Mouse (Mus musculus) C2C12 (cell line): ENCODE measurements around the gene Cxcl16. TPM values are rescaled to one million over a fixed set of nuclear protein-coding genes. Genes with fewer than 3 reads are reported as not detected.

Experiments
- H3K27me3 ChIP-seq: one replicate; pipeline ENCODE4 v1.6.1; 2011; ENCODE audit not compliant: control insufficient read depth, insufficient read depth, insufficient read length
- H3K36me3 ChIP-seq: one replicate; pipeline ENCODE4 v1.6.1; 2011; ENCODE audit not compliant: control insufficient read depth, insufficient read depth
- H3K4me3 ChIP-seq: one replicate; pipeline ENCODE4 v1.5.1; 2011; ENCODE audit warnings: mild to moderate bottlenecking, control low read depth; ENCODE audit not compliant: poor library complexity, insufficient read depth, severe bottlenecking
- H3K79me2 ChIP-seq: one replicate; pipeline ENCODE4 v1.6.1; 2011; ENCODE audit not compliant: control insufficient read depth, insufficient read depth
- H3K79me3 ChIP-seq: one replicate; pipeline ENCODE4 v1.6.1; 2011; ENCODE audit warnings: low read depth, control low read depth
- H3ac ChIP-seq: one replicate; pipeline ENCODE3; 2011; ENCODE audit warnings: low read depth; ENCODE audit not compliant: control insufficient read depth, insufficient read length
- CEBPB ChIP-seq: IDR thresholded peaks from one replicate; pipeline ENCODE4 v1.6.1; 2011; ENCODE audit warnings: low read depth, mild to moderate bottlenecking, control low read depth, moderate library complexity
- CTCF ChIP-seq: IDR thresholded peaks from one replicate; pipeline ENCODE4 v1.5.1; 2011; ENCODE audit not compliant: control insufficient read depth, insufficient read depth, insufficient read length
- FOSL1 ChIP-seq: IDR thresholded peaks from one replicate; pipeline ENCODE4 v1.8.0; 2011; ENCODE audit warnings: mild to moderate bottlenecking, low read length; ENCODE audit not compliant: poor library complexity, insufficient read depth, severe bottlenecking
- MAX ChIP-seq: IDR thresholded peaks from one replicate; pipeline ENCODE4 v1.6.1; 2011; ENCODE audit warnings: mild to moderate bottlenecking, control low read depth
- MYOD1 ChIP-seq: IDR thresholded peaks from one replicate; pipeline ENCODE4 v1.6.1; 2011; ENCODE audit warnings: low read depth; ENCODE audit not compliant: control insufficient read depth, insufficient read length
- MYOG ChIP-seq: IDR thresholded peaks from one replicate; pipeline ENCODE4 v1.6.1; 2011; ENCODE audit not compliant: control insufficient read depth, insufficient read length; ENCODE audit errors: extremely low read depth
- USF1 ChIP-seq: IDR thresholded peaks from one replicate; pipeline ENCODE4 v1.6.1; 2011; ENCODE audit warnings: low read depth, mild to moderate bottlenecking, control low read depth, moderate library complexity
- long read RNA-seq, 2 experiments: library from polyadenylated mRNA; unstranded; transcript quantifications; one replicate each; pipeline ENCODE4 v2.0.0; 2019 to 2020
- polyA plus RNA-seq: library from polyadenylated mRNA; unstranded; fragments of >200 nt; fragmentation: generic; extraction: Trizol; gene quantifications from one replicate; pipeline ENCODE4 v1.2.1, GENCODE M21; 2012; ENCODE audit warnings: missing spikeins

Cxcl16 gene
- 0.19 TPM for polyA plus RNA-seq
- long read RNA-seq, experiment 1, partial matches to known transcripts = 1 of 2 reads
- long read RNA-seq, experiment 1, other reads (novel, unspliced or antisense) = 0 of 2 reads
- long read RNA-seq, experiment 2, partial matches to known transcripts = 0 of 1 reads
- long read RNA-seq, experiment 2, other reads (novel, unspliced or antisense) = 0 of 1 reads

DNA sequence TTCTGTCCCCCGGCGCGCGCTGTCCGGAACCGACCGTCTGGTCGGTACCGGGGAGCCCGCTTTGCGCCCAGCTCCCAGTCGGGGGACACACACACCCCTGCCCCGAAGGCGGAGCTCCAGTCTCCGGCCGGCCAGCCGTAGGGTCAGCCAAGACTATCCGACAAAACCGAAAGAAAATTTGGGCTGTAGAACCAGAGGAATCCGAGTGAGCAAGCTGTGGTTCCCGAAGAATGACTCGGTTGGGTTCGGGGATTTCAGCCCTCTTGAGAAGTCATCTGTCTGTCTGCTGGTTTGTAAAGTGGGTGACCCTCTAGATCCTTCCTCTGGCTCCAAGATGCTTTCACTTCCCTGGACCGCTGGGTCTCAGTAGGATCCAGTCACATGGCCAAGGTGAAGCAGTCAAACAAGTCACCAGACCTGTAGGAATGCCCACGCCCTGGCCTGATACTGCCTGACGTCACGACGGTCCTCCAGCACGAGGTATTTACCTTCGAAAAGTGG is at the start of gene Cxcl16:
Gene Cxcl16 (minus strand): TSS at position 384 of the 501 bp plus-strand sequence.
- peaks cover 4% of the 10 kb centered on the region for H3K36me3 ChIP-seq
- no peak within 1 kb of the TSS for H3K4me3 ChIP-seq
- H3K79me3 ChIP-seq = no peaks in the 10 kb centered on the region
- no peaks in the 10 kb centered on the region for H3K27me3 ChIP-seq
- H3K79me2 ChIP-seq = no peaks in the 10 kb centered on the region
- no peak within 1 kb of the TSS for H3ac ChIP-seq
- TF ChIP-seq FOSL1 (no peak), MAX (no peak), MYOD1 (no peak), USF1 (no peak), CEBPB (no peak)

DNA sequence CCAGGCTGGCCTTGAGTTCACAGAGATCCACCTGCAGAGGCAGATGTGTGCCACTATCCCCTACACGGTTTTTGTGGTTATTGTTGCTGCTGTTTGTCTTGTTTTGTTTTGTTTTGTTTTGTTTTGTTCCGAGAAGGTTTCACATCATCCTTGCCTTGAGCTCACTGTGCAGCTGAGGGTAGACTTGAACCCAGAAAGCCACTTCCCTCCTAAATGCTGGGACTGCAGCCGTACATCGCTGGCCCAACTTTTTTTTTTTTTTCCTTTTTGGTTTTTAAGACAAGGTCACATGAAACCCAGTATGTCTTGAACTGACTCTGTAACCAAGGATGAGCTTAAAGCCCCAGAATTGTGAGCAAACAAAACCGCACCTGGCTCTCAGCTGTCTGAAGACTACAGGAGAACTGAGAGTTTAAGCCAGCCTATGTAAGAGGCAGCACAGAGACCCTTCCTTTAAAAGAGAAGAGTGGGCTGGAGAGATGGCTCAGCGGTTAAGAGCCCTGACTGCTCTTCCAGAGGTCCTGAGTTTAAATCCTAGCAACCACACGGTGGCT is 47.3 kb upstream of the Cxcl16 start:
- TF ChIP-seq FOSL1 (no peak), USF1 (no peak), MAX (no peak), CEBPB (no peak), CTCF (no peak), MYOD1 (no peak), MYOG (no peak)
- Histone ChIP-seq H3K36me3 (no peaks in the 10 kb centered on the region), H3K27me3 (peaks cover 36% of the 10 kb centered on the region), H3K4me3 (no peak overlapping the region), H3K79me2 (no peaks in the 10 kb centered on the region), H3ac (no peak overlapping the region), H3K79me3 (no peaks in the 10 kb centered on the region)

DNA sequence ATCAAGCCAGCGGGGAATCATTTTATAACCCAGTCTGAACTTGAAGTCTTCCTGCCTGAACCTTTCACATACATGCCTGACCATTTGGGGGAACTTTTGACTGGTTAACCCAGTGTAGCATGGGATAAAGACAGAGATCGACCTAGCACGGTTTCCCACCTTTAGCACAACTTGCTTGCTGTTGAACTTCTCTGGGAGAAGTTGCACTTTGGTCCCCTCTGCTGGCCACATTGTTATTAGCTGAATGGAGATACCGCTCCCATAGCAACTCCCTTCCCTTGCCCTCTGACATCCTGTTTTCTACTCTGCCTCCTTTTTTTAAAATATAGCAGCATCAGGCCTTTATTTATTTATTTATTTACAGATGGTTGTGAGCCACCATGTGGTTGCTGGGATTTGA is 46.6 kb upstream of the Cxcl16 start:
- peak; percentile 44 for TF ChIP-seq CTCF
- peak; percentile 50 for TF ChIP-seq MAX
- no peak for TF ChIP-seq MYOG
- no peaks in the 10 kb centered on the region for H3K79me2 ChIP-seq
- no peaks in the 10 kb centered on the region for H3K36me3 ChIP-seq
- no peak overlapping the region for H3ac ChIP-seq
- H3K79me3 ChIP-seq = no peaks in the 10 kb centered on the region
- H3K27me3 ChIP-seq = peaks cover 36% of the 10 kb centered on the region
- H3K4me3 ChIP-seq = no peak overlapping the region

DNA sequence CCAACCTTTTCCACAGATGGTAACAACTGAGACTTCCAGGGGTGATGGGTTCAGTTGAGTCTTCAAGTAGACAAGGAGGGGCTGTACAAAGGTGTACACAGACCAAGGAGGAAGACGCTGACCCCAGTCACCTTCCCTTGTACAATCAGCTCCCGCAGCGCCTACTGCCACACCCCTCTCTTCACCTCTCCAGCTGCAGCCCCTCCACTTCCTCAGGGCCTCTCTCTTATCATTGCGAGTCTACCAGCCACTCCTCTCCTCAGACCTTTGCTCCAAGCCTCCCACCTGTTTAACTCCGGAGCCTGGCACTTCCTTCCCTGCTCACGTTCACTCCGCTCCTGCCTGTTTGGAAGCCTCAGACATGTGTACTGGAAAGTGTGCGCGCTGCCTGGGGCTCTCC is 45.2 kb upstream of the Cxcl16 start, which contains the start of gene Tm4sf5:
Gene Tm4sf5 (plus strand): TSS at position 275 of the 400 bp plus-strand sequence.
- Histone ChIP-seq H3K79me3 (no peaks in the 10 kb centered on the region), H3K27me3 (peaks cover 28% of the 10 kb centered on the region), H3K79me2 (no peaks in the 10 kb centered on the region), H3K4me3 (no peak within 1 kb of the TSS), H3K36me3 (no peaks in the 10 kb centered on the region), H3ac (no peak within 1 kb of the TSS)
- TF ChIP-seq CTCF (no peak), FOSL1 (no peak), MAX (no peak), USF1 (no peak), MYOD1 (no peak), MYOG (no peak), CEBPB (no peak)

DNA sequence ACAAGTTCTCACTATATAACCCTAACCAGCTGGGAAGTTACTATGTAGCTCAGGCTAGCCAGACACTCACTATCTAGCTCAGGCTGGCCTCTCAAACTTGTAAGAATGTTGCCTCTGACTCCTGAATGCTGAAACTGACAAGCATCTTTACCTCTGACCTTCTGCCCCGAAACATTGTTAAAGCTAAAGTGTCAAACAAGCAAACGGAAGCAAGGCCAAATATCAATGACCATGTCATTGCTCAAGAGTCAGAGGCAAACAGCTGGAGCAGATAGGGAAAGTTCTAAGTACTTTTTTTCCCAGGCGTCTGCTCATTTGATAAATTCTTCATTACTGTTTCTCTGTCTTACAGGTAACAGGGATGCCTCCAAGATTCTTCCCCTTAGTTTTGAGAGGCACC is 42.2 kb upstream of the Cxcl16 start:
- Histone ChIP-seq H3ac (no peak overlapping the region), H3K79me2 (no peaks in the 10 kb centered on the region), H3K4me3 (no peak overlapping the region), H3K79me3 (no peaks in the 10 kb centered on the region), H3K36me3 (no peaks in the 10 kb centered on the region), H3K27me3 (peaks cover 5% of the 10 kb centered on the region)
- no peak for TF ChIP-seq MYOD1
- TF ChIP-seq MYOG = no peak
- no peak for TF ChIP-seq USF1
- no peak for TF ChIP-seq CTCF
- TF ChIP-seq CEBPB = no peak

DNA sequence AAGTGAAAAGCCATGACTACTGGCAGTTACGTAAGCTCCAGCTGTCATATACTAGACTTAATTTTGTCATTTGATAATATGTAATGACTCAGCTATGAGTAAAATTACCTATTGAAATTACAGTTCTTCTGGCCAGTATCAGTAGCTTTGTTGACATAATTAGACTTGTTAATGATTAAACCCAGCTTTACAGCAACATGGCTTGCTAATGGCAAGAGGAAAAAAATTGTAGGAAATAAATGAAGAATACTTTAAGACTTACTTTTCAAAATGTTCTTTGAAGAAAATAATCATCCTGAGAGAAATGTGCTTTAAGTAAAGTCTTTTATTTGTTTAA is 40.7 kb upstream of the Cxcl16 start:
- no peak for TF ChIP-seq MAX
- no peak for TF ChIP-seq USF1
- no peak for TF ChIP-seq MYOD1
- TF ChIP-seq FOSL1 = no peak
- TF ChIP-seq CTCF = no peak
- TF ChIP-seq MYOG = no peak
- no peak for TF ChIP-seq CEBPB
- Histone ChIP-seq H3K4me3 (no peak overlapping the region), H3K27me3 (peaks cover 2% of the 10 kb centered on the region), H3ac (no peak overlapping the region), H3K36me3 (no peaks in the 10 kb centered on the region), H3K79me2 (no peaks in the 10 kb centered on the region), H3K79me3 (no peaks in the 10 kb centered on the region)
